Mouse (Mus musculus) central nervous system, embryonic 14 days (tissue): ENCODE results near the gene Zranb3. TPM values are rescaled to one million over a fixed set of nuclear protein-coding genes. Genes with fewer than 3 reads are reported as not detected.

Experiments used
- polyA plus RNA-seq: library from polyadenylated mRNA; depleted of rRNA; stranded (reverse); fragments of >200 nt; gene quantifications from 2 replicates; pipeline ENCODE4 v1.2.3, GENCODE M21; 2012; rRNA removed

The Zranb3 gene
- 9.3 and 11.5 TPM in 2 replicates for polyA plus RNA-seq

GRCm38 (mm10) chr1:128102641-128103461 is at the start of gene Zranb3, which contains the start of gene R3hdm1:
Zranb3 (minus strand) TSS chr1:128103047.
R3hdm1 (plus strand) TSS chr1:128103301.

Other genes with a start within 250 kb of the Zranb3 start
- 0.43 and 0.48 TPM in 2 replicates for gene Map3k19, start 248.0 kb downstream of the Zranb3 start, polyA plus RNA-seq
- gene Rab3gap1, start 234.3 kb downstream of the Zranb3 start, polyA plus RNA-seq, result 17.4 and 19.0 TPM in 2 replicates
- gene R3hdm1, start 254 bp upstream of the Zranb3 start, polyA plus RNA-seq, result 100 and 107 TPM in 2 replicates
- 49.5 and 51.6 TPM in 2 replicates for gene Ubxn4, start 140.9 kb upstream of the Zranb3 start, polyA plus RNA-seq
- 0.21 and 0.34 TPM in 2 replicates for gene Lct, start 225.3 kb upstream of the Zranb3 start, polyA plus RNA-seq